13 mouse cellular contexts compared by ENCODE assay signal in genomic region chr13:64154651-64155050, GRCm38 (mm10). TPM values are rescaled to one million over a fixed set of nuclear protein-coding genes. Genes with fewer than 3 reads are reported as not detected.
DNase-seq lines count a peak whose midpoint lies in the region; ATAC-seq and TF ChIP-seq lines count a peak whose summit lies in the region.
"Had no signal": no experiment of that assay in that cellular context is flagged by ENCODE, and none has a peak within 500 bp of the region (broad histone marks: within the 10 kb centered on the region; RNA-seq: fewer than 3 reads in every experiment).

No protein-coding gene starts in this region.

- no peaks in the 10 kb centered on the region for H3K27me3 ChIP-seq in lung, embryonic 14.5 days (ENCODE audit: insufficient read depth, low read length)
- H3K27me3 ChIP-seq in E14TG2a.4 (ENCODE audit: insufficient read depth, low read length): no peaks in the 10 kb centered on the region
- H3K27me3 ChIP-seq in heart, postnatal 0 days (ENCODE audit: control insufficient read depth, insufficient read depth, low read length): no peaks in the 10 kb centered on the region
- H3K27me3 ChIP-seq in forebrain, embryonic 12.5 days: no peaks in the 10 kb centered on the region
- H3K27me3 ChIP-seq: intestine, embryonic 15.5 days had no signal

- peak overlapping the region; percentile 26 for H3K27ac ChIP-seq in lung, embryonic 14.5 days (ENCODE audit: low read depth)
- peak overlapping the region; percentile 92 for H3K27ac ChIP-seq in heart, postnatal 0 days (ENCODE audit: low read depth)
- H3K27ac ChIP-seq in forebrain, embryonic 12.5 days: no peak overlapping the region
- H3K27ac ChIP-seq: layer of hippocampus, adult 2 months had no signal

- no peak overlapping the region for H3K9ac ChIP-seq in lung, embryonic 14.5 days
- H3K9ac ChIP-seq in heart, postnatal 0 days (replicated peaks; ENCODE audit: low read depth, low read length): no peak overlapping the region
- H3K9ac ChIP-seq in forebrain, embryonic 12.5 days: no peak overlapping the region

- TF ChIP-seq EP300 in heart, postnatal 0 days (IDR thresholded peaks at IDR 0.05; ENCODE audit: low read depth): no peak

- DNase-seq in heart, adult 11 months: peak; percentile 50
- DNase-seq in heart, adult 8-10 months (ENCODE audit: low spot score): no peak
- peak; percentile 14 for DNase-seq in lung, embryonic 14.5 days
- DNase-seq in lung, adult 18-20 months: no peak
- peak; percentile 16 for DNase-seq in heart, postnatal 0 days (ENCODE audit: low spot score)
- no peak for DNase-seq in layer of hippocampus, postnatal 10 days (ENCODE audit: low spot score in 2 of 2)
- DNase-seq: right cerebral cortex, postnatal 25 days had no signal

- TF ChIP-seq CTCF in lung, embryonic 14.5 days (IDR thresholded peaks at IDR 0.05; ENCODE audit: low read depth): no peak
- no peak for TF ChIP-seq CTCF in E14TG2a.4 (conservative IDR thresholded peaks at IDR 0.05; ENCODE audit: low read length)
- no peak for TF ChIP-seq CTCF in heart, postnatal 0 days (IDR thresholded peaks at IDR 0.05; ENCODE audit: low read depth)

- 44% methylated on average over 2 of the region's 2 CpGs for WGBS in lung, embryonic 14.5 days
- 26% methylated on average over 2 of the region's 2 CpGs for WGBS in heart, postnatal 0 days
- 59% methylated on average over 2 of the region's 2 CpGs for WGBS in forebrain, embryonic 12.5 days

- H3K9me3 ChIP-seq in lung, embryonic 14.5 days (ENCODE audit: low read depth, low read length): no peaks in the 10 kb centered on the region
- H3K9me3 ChIP-seq in E14TG2a.4 (ENCODE audit: low read length): no peaks in the 10 kb centered on the region
- no peaks in the 10 kb centered on the region for H3K9me3 ChIP-seq in heart, postnatal 0 days (replicated peaks; ENCODE audit: control insufficient read depth, low read length)
- no peaks in the 10 kb centered on the region for H3K9me3 ChIP-seq in forebrain, embryonic 12.5 days
- H3K9me3 ChIP-seq: hindbrain, embryonic 10.5 days; intestine, embryonic 15.5 days; megakaryocyte, embryonic 14.5 days had no signal

- peaks cover 6% of the 10 kb centered on the region; the same call in 1 of the 2 replicates for H3K4me1 ChIP-seq in lung, embryonic 14.5 days (ENCODE audit: insufficient read depth)
- H3K4me1 ChIP-seq in E14TG2a.4 (replicated peaks; ENCODE audit: low read depth, low read length): peaks cover 47% of the 10 kb centered on the region
- peaks cover 28% of the 10 kb centered on the region for H3K4me1 ChIP-seq in heart, postnatal 0 days (ENCODE audit: control insufficient read depth, insufficient read depth)
- peaks cover 22% of the 10 kb centered on the region for H3K4me1 ChIP-seq in forebrain, embryonic 12.5 days

- H3K4me3 ChIP-seq in lung, embryonic 14.5 days (ENCODE audit: low read depth, low read length): no peak overlapping the region
- peak overlapping the region; percentile 65; the same call in 1 of the 2 replicates for H3K4me3 ChIP-seq in E14TG2a.4 (replicated peaks; ENCODE audit: low read length)
- no peak overlapping the region for H3K4me3 ChIP-seq in heart, postnatal 0 days (ENCODE audit: low read depth, low read length)
- H3K4me3 ChIP-seq in forebrain, embryonic 12.5 days (replicated peaks): no peak overlapping the region

- peak overlapping the region; percentile 29; the same call in 1 of the 2 replicates for H3K4me2 ChIP-seq in lung, embryonic 14.5 days
- peak overlapping the region; percentile 38; the same call in 1 of the 2 replicates for H3K4me2 ChIP-seq in heart, postnatal 0 days (ENCODE audit: low read depth, low read length)
- H3K4me2 ChIP-seq in forebrain, embryonic 12.5 days: no peak overlapping the region

- ATAC-seq in lung, embryonic 14.5 days (ENCODE audit: insufficient read depth): no peak
- ATAC-seq in heart, postnatal 0 days (ENCODE audit: insufficient read depth, low read depth): no peak
- no peak for ATAC-seq in forebrain, embryonic 12.5 days (ENCODE audit: low FRiP score)

- H3K36me3 ChIP-seq in lung, embryonic 14.5 days (ENCODE audit: insufficient read depth): no peaks in the 10 kb centered on the region
- H3K36me3 ChIP-seq in E14TG2a.4 (ENCODE audit: insufficient read depth, low read length): peaks cover 14% of the 10 kb centered on the region
- no peaks in the 10 kb centered on the region for H3K36me3 ChIP-seq in heart, postnatal 0 days (replicated peaks; ENCODE audit: control insufficient read depth, insufficient read depth, low read length)
- no peaks in the 10 kb centered on the region for H3K36me3 ChIP-seq in forebrain, embryonic 12.5 days (replicated peaks)
- H3K36me3 ChIP-seq: hindbrain, embryonic 10.5 days; intestine, embryonic 15.5 days had no signal

RNA-seq across cellular contexts. Expression of gene Zfp367, which starts 1.6 kb away (rescaled TPM):
- 10 to 100 TPM; 22.3 to 23.6 (median 22.8) TPM for total RNA-seq in heart, adult 8-10 months (2022)
- polyA plus RNA-seq in lung, embryonic 14.5 days (2014; fragmentation: Nextera tagmentation; extraction: Ambion mirVana): 29.5 and 33.6 TPM in 2 replicates
- total RNA-seq in heart, postnatal 0 days (2014; rRNA removed; ENCODE audit: low replicate concordance): 35.0 and 35.6 TPM in 2 replicates
- 22.7 and 23.8 TPM in 2 replicates for polyA plus RNA-seq in heart, postnatal 0 days (2015; fragmentation: Nextera tagmentation; extraction: Ambion mirVana)
- 1 to 10 TPM; 7.7 to 9.5 TPM for total RNA-seq in layer of hippocampus, postnatal 10 days (2021)
- polyA plus RNA-seq in forebrain, embryonic 12.5 days (2016; fragmentation: Nextera tagmentation; extraction: Ambion mirVana): 27.9 and 29.3 TPM in 2 replicates

RNA-seq across cellular contexts. Expression of gene Habp4, which starts 7.0 kb away (rescaled TPM):
- 10 to 100 TPM; 48.4 to 58.8 (median 54.9) TPM for total RNA-seq in heart, adult 8-10 months (2022)
- polyA plus RNA-seq in lung, embryonic 14.5 days (2014; fragmentation: Nextera tagmentation; extraction: Ambion mirVana): 28.5 and 30.1 TPM in 2 replicates
- total RNA-seq in heart, postnatal 0 days (2014; rRNA removed; ENCODE audit: low replicate concordance): 39.7 and 50.3 TPM in 2 replicates
- polyA plus RNA-seq in heart, postnatal 0 days (2015; fragmentation: Nextera tagmentation; extraction: Ambion mirVana): 42.1 and 44.0 TPM in 2 replicates
- total RNA-seq in layer of hippocampus, postnatal 10 days (2021): 100 to 1,000 TPM; 120 to 121 TPM
- polyA plus RNA-seq in forebrain, embryonic 12.5 days (2016; fragmentation: Nextera tagmentation; extraction: Ambion mirVana): 20.0 and 20.6 TPM in 2 replicates

RNA-seq across cellular contexts. Expression of gene Slc35d2, which starts 25.5 kb away (rescaled TPM):
- total RNA-seq in heart, adult 8-10 months (2022): 1 to 10 TPM; 1.2 to 1.8 (median 1.5) TPM
- polyA plus RNA-seq in lung, embryonic 14.5 days (2014; fragmentation: Nextera tagmentation; extraction: Ambion mirVana): 4.4 and 4.7 TPM in 2 replicates
- 2.0 and 3.7 TPM in 2 replicates for total RNA-seq in heart, postnatal 0 days (2014; rRNA removed; ENCODE audit: low replicate concordance)
- polyA plus RNA-seq in heart, postnatal 0 days (2015; fragmentation: Nextera tagmentation; extraction: Ambion mirVana): 3.5 and 5.3 TPM in 2 replicates
- 1 to 10 TPM in 1 of 2 experiments, under 1 TPM in 1; 0.62 to 1.6 TPM for total RNA-seq in layer of hippocampus, postnatal 10 days (2021)
- 1.3 and 1.9 TPM in 2 replicates for polyA plus RNA-seq in forebrain, embryonic 12.5 days (2016; fragmentation: Nextera tagmentation; extraction: Ambion mirVana)

Comparison
In these comparisons a context has a peak if more than half of its experiments do, and no peak if none do; other contexts are left out.
1. DNase-seq: peak in heart, adult 11 months (single experiment), lung, embryonic 14.5 days (single experiment) and heart, postnatal 0 days (single experiment); none in heart, adult 8-10 months (single experiment), lung, adult 18-20 months (0 of 2) and layer of hippocampus, postnatal 10 days (0 of 2).